Mouse (Mus musculus): Measurements from ENCODE around the gene Ano1. TPM values are rescaled to one million over a fixed set of nuclear protein-coding genes. Genes with fewer than 3 reads are reported as not detected.

Gene Ano1
- polyA plus RNA-seq, 1 experiment from 2014 or later: 26.0 TPM

DNA sequence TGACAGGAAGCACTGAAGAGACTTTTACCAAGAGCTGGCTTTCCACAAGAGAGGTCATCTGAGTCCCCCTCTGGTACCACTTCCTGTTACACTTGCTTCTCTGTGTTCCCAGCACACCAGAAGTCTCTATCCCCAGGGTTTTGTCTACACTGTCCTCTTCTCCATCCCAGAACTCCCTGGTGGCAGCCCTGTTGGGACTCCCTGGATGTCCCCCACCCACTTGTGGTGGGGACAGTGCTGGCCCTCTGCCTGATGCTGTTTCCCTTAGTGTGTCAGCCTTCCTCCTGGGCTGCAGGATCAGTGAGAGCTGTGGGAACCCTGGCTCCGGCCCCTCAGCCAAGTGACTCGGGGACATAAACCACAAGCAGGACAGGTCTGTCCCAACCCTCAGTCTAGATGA lies 22.5 kb upstream of the Ano1 start:
- H3K27ac ChIP-seq (ENCODE audit: low read depth, low read length): no peak overlapping the region
- ATAC-seq (ENCODE audit: low FRiP score): no peak

GRCm38 (mm10) chr7:144770116-144770515 lies 18.3 kb upstream of the Ano1 start:
- Histone ChIP-seq H3K9ac (ENCODE audit: low read length) (no peak overlapping the region), H3K36me3 (ENCODE audit: control insufficient read depth, insufficient read depth, low read length) (no peaks in the 10 kb centered on the region), H3K9me3 (ENCODE audit: control insufficient read depth, low read length) (no peaks in the 10 kb centered on the region), H3K4me2 (no peak overlapping the region), H3K4me1 (ENCODE audit: control insufficient read depth, insufficient read depth, low read length) (no peaks in the 10 kb centered on the region), H3K27me3 (ENCODE audit: control insufficient read depth, insufficient read depth, low read length) (no peaks in the 10 kb centered on the region), H3K27ac (ENCODE audit: low read depth, low read length) (no peak overlapping the region), H3K4me3 (ENCODE audit: low read depth, low read length) (no peak overlapping the region)
- ATAC-seq (ENCODE audit: low FRiP score) (no peak), DNase-seq (ENCODE audit: low spot score, missing footprints) (no peak)
- 61% methylated on average over 3 of the region's 3 CpGs for WGBS

More for the DNA sequence above, 22.5 kb upstream of the Ano1 start:
- Histone ChIP-seq H3K9ac (ENCODE audit: low read length) (no peak overlapping the region), H3K27me3 (ENCODE audit: control insufficient read depth, insufficient read depth, low read length) (no peaks in the 10 kb centered on the region), H3K4me1 (ENCODE audit: control insufficient read depth, insufficient read depth, low read length) (peaks cover 4% of the 10 kb centered on the region; the same call in 1 of the 2 replicates), H3K9me3 (ENCODE audit: control insufficient read depth, low read length) (no peaks in the 10 kb centered on the region), H3K4me2 (no peak overlapping the region), H3K36me3 (ENCODE audit: control insufficient read depth, insufficient read depth, low read length) (no peaks in the 10 kb centered on the region), H3K4me3 (ENCODE audit: low read depth, low read length) (no peak overlapping the region)
- 66% methylated on average over 2 of the region's 2 CpGs for whole genome bisulfite sequencing
- DNase-seq (ENCODE audit: low spot score, missing footprints): no peak

GRCm38 (mm10) chr7:144769434-144770080 lies 17.8 kb upstream of the Ano1 start:
- ATAC-seq (ENCODE audit: low FRiP score) (no peak), DNase-seq (ENCODE audit: low spot score, missing footprints) (no peak)
- Histone ChIP-seq H3K4me3 (ENCODE audit: low read depth, low read length) (no peak overlapping the region), H3K4me2 (no peak overlapping the region), H3K27ac (ENCODE audit: low read depth, low read length) (no peak overlapping the region), H3K27me3 (ENCODE audit: control insufficient read depth, insufficient read depth, low read length) (no peaks in the 10 kb centered on the region), H3K9ac (ENCODE audit: low read length) (no peak overlapping the region), H3K36me3 (ENCODE audit: control insufficient read depth, insufficient read depth, low read length) (no peaks in the 10 kb centered on the region), H3K9me3 (ENCODE audit: control insufficient read depth, low read length) (no peaks in the 10 kb centered on the region), H3K4me1 (ENCODE audit: control insufficient read depth, insufficient read depth, low read length) (no peaks in the 10 kb centered on the region)
- WGBS: 80% methylated on average over 9 of the region's 9 CpGs

GRCm38 (mm10) chr7:144768845-144769244 lies 17.1 kb upstream of the Ano1 start:
- DNase-seq (ENCODE audit: low spot score, missing footprints): no peak
- Histone ChIP-seq H3K36me3 (ENCODE audit: control insufficient read depth, insufficient read depth, low read length) (no peaks in the 10 kb centered on the region), H3K4me3 (ENCODE audit: low read depth, low read length) (no peak overlapping the region), H3K27ac (ENCODE audit: low read depth, low read length) (no peak overlapping the region), H3K4me2 (no peak overlapping the region), H3K9ac (ENCODE audit: low read length) (no peak overlapping the region), H3K27me3 (ENCODE audit: control insufficient read depth, insufficient read depth, low read length) (no peaks in the 10 kb centered on the region), H3K9me3 (ENCODE audit: control insufficient read depth, low read length) (no peaks in the 10 kb centered on the region), H3K4me1 (ENCODE audit: control insufficient read depth, insufficient read depth, low read length) (no peaks in the 10 kb centered on the region)
- WGBS: 97% methylated on average over 1 of the region's 1 CpGs
- no peak for ATAC-seq (ENCODE audit: low FRiP score)

DNA sequence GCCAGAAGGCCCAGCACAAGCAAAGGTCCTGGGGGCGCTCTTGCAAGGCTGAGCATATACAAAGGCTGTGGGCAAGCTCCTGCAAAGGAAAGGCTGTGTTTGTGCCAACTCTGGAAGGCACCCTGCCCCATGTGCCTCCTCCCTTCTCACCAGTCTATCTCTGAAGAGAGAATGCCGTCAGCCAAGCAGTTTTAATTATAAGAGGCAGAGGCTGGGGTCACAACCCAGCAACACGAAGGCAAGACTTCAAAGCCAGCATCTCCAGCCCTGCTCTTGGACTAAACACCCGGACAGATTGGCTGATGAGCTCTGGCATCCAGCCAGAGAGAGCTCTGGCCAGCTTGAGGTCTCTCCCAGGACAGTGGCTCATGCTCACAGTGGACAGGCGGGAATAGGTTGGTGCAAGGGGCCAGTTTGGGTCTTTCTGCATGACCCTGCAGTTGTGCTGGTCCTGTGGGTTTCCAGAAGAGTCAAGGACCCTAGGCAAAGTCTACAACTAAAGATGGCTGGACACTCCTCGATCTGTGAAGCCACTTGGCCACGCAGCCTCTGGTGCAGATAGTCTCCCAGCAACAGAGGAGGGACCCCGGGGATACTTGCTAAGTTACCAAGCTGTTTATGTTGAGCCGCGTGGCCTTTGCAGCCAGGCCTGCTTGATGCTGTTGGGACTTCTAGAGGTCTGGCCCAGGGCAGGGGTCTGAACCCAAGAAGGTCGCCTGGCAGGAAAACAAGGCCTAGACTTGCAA lies 12.9 kb upstream of the Ano1 start:
- DNase-seq (ENCODE audit: low spot score, missing footprints): no peak
- Histone ChIP-seq H3K27ac (ENCODE audit: low read depth, low read length) (no peak overlapping the region), H3K4me2 (no peak overlapping the region), H3K27me3 (ENCODE audit: control insufficient read depth, insufficient read depth, low read length) (peaks cover 2% of the 10 kb centered on the region; the same call in 1 of the 2 replicates), H3K9me3 (ENCODE audit: control insufficient read depth, low read length) (no peaks in the 10 kb centered on the region), H3K36me3 (ENCODE audit: control insufficient read depth, insufficient read depth, low read length) (no peaks in the 10 kb centered on the region), H3K9ac (ENCODE audit: low read length) (no peak overlapping the region), H3K4me1 (ENCODE audit: control insufficient read depth, insufficient read depth, low read length) (no peaks in the 10 kb centered on the region; the same call in 1 of the 2 replicates), H3K4me3 (ENCODE audit: low read depth, low read length) (no peak overlapping the region)
- no peak for ATAC-seq (ENCODE audit: low FRiP score)
- 82% methylated on average over 11 of the region's 11 CpGs for WGBS

- no peaks in the 10 kb centered on the region for H3K36me3 ChIP-seq (ENCODE audit: control insufficient read depth, insufficient read depth, low read length)
- no peak overlapping the region for H3K4me3 ChIP-seq (ENCODE audit: low read depth, low read length)
- DNase-seq (ENCODE audit: low spot score, missing footprints): no peak
- H3K27ac ChIP-seq (ENCODE audit: low read depth, low read length): no peak overlapping the region
- 83% methylated on average over 2 of the region's 2 CpGs for WGBS
- no peak overlapping the region for H3K4me2 ChIP-seq
- H3K9ac ChIP-seq (ENCODE audit: low read length): no peak overlapping the region
- H3K27me3 ChIP-seq (ENCODE audit: control insufficient read depth, insufficient read depth, low read length): peaks cover 2% of the 10 kb centered on the region; the same call in 1 of the 2 replicates
- no peaks in the 10 kb centered on the region; the same call in 1 of the 2 replicates for H3K4me1 ChIP-seq (ENCODE audit: control insufficient read depth, insufficient read depth, low read length)
- ATAC-seq (ENCODE audit: low FRiP score): no peak
- H3K9me3 ChIP-seq (ENCODE audit: control insufficient read depth, low read length): no peaks in the 10 kb centered on the region
Observed at GRCm38 (mm10) chr7:144764013-144764412, 12.2 kb upstream of the Ano1 start.

DNA sequence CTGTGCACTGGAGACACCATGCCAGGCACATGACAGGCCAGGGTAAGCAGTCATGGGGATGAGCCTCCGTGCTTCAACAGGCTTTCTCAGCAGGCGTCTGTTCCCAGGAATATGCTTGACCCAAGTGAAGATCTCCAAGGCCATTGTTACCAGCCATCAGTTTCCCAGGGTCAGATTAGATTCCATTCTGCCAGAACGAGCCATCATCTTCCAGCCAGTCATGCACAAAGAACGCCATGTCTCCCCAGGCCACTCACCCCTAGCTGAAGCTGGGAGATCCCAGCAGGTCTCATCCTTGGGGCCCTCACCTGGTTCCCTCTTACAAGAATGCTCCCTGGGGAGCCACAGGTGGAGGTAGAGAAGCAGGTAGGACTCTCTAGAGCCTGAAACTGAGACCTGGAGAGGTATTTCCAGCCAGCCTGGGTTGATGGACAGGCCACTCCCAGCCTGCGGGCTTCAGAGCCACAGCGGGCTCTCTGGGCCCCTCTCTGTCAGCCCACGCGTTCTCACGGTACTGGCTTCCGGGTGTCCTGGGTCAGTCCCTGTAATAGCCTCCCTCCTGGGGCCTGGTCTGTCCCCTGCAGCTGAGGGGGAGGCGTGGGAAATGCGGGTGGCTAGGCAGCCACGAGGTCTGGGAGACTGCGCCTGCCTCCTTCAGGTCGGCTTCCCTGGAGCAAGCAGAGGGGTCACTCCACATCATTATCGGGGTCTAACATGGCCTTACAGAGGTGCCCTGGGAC lies 10.9 kb upstream of the Ano1 start:
- Histone ChIP-seq H3K27ac (ENCODE audit: low read depth, low read length) (no peak overlapping the region), H3K9ac (ENCODE audit: low read length) (no peak overlapping the region), H3K27me3 (ENCODE audit: control insufficient read depth, insufficient read depth, low read length) (peaks cover 2% of the 10 kb centered on the region; the same call in 1 of the 2 replicates), H3K4me2 (no peak overlapping the region), H3K9me3 (ENCODE audit: control insufficient read depth, low read length) (no peaks in the 10 kb centered on the region), H3K36me3 (ENCODE audit: control insufficient read depth, insufficient read depth, low read length) (no peaks in the 10 kb centered on the region), H3K4me3 (ENCODE audit: low read depth, low read length) (no peak overlapping the region), H3K4me1 (ENCODE audit: control insufficient read depth, insufficient read depth, low read length) (no peaks in the 10 kb centered on the region; the same call in 1 of the 2 replicates)
- WGBS: 59% methylated on average over 16 of the region's 16 CpGs
- no peak for DNase-seq (ENCODE audit: low spot score, missing footprints)
- no peak for ATAC-seq (ENCODE audit: low FRiP score)

DNA sequence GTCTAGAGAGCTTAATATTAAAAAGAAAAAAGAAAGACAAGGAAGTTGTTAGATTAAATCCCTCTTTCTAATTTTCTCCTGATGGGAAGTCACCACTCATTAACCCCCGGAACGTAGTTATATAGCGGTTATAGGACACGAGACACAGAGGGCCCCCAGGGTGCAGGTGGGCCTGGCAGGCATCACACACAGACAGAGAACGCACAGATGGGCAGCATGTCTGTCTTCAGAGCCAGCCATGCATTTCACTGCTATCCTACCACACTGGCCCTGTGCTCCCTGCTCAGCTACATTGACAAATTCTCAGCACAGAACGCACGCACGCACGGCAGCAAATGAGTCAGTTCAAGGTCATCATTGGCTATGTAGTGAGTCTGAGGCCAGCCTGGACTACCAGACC lies 8.5 kb upstream of the Ano1 start:
- no peak overlapping the region for H3K9ac ChIP-seq (ENCODE audit: low read length)
- no peaks in the 10 kb centered on the region for H3K9me3 ChIP-seq (ENCODE audit: control insufficient read depth, low read length)
- ATAC-seq (ENCODE audit: low FRiP score) (no peak), DNase-seq (ENCODE audit: low spot score, missing footprints) (no peak)
- peaks cover 2% of the 10 kb centered on the region; the same call in 1 of the 2 replicates for H3K27me3 ChIP-seq (ENCODE audit: control insufficient read depth, insufficient read depth, low read length)
- no peaks in the 10 kb centered on the region for H3K36me3 ChIP-seq (ENCODE audit: control insufficient read depth, insufficient read depth, low read length)
- no peak overlapping the region for H3K4me2 ChIP-seq
- H3K4me1 ChIP-seq (ENCODE audit: control insufficient read depth, insufficient read depth, low read length): no peaks in the 10 kb centered on the region; the same call in 1 of the 2 replicates
- no peak overlapping the region for H3K27ac ChIP-seq (ENCODE audit: low read depth, low read length)
- 72% methylated on average over 9 of the region's 9 CpGs for WGBS
- H3K4me3 ChIP-seq (ENCODE audit: low read depth, low read length): no peak overlapping the region

GRCm38 (mm10) chr7:144759455-144759854 lies 7.7 kb upstream of the Ano1 start:
- Histone ChIP-seq H3K4me1 (ENCODE audit: control insufficient read depth, insufficient read depth, low read length) (no peaks in the 10 kb centered on the region; the same call in 1 of the 2 replicates), H3K9me3 (ENCODE audit: control insufficient read depth, low read length) (no peaks in the 10 kb centered on the region), H3K27ac (ENCODE audit: low read depth, low read length) (no peak overlapping the region), H3K4me2 (no peak overlapping the region), H3K36me3 (ENCODE audit: control insufficient read depth, insufficient read depth, low read length) (no peaks in the 10 kb centered on the region), H3K4me3 (ENCODE audit: low read depth, low read length) (no peak overlapping the region), H3K9ac (ENCODE audit: low read length) (no peak overlapping the region), H3K27me3 (ENCODE audit: control insufficient read depth, insufficient read depth, low read length) (peaks cover 2% of the 10 kb centered on the region; the same call in 1 of the 2 replicates)
- 69% methylated on average over 2 of the region's 2 CpGs for WGBS
- ATAC-seq (ENCODE audit: low FRiP score) (no peak), DNase-seq (ENCODE audit: low spot score, missing footprints) (no peak)
